Mouse (Mus musculus) lung, postnatal 0 days (tissue): Measurements from ENCODE around the gene Ppp2r3a. TPM values are rescaled to one million over a fixed set of nuclear protein-coding genes. Genes with fewer than 3 reads are reported as not detected.
A peak's percentile ranks its signal among the peaks of the same experiment; 100 is the strongest.

ENCODE experiments used
- ATAC-seq: fragments of 200-750 bp; cut with Nextera tagmentation; 2 replicates; pipeline ENCODE4 v1.8.0; 2017; ENCODE audit warnings: moderate library complexity
- DNase-seq: peaks from one replicate; pipeline ENCODE4 v3.0.0-alpha.2; 2016; ENCODE audit warnings: low spot score
- H3K27ac ChIP-seq: fragments of 300-500 bp; sonication (generic); 2 replicates; pipeline ENCODE4 v1.5.1; 2014; ENCODE audit warnings: antibody characterized with exemption, mild to moderate bottlenecking, low read length, mixed read lengths
- H3K27me3 ChIP-seq: fragments of 300-500 bp; sonication (generic); replicated peaks from 2 replicates; pipeline ENCODE4 v1.6.1; 2014; ENCODE audit warnings: low read length, mixed read lengths; ENCODE audit not compliant: insufficient read depth
- H3K36me3 ChIP-seq: fragments of 300-500 bp; sonication (generic); 2 replicates; pipeline ENCODE4 v1.6.1; 2014; ENCODE audit warnings: low read length, mixed read lengths; ENCODE audit not compliant: insufficient read depth
- H3K4me1 ChIP-seq: fragments of 300-500 bp; sonication (generic); 2 replicates; pipeline ENCODE4 v1.6.1; 2014; ENCODE audit warnings: antibody characterized with exemption, low read depth, low read length, mixed read lengths; ENCODE audit not compliant: insufficient read depth
- H3K4me2 ChIP-seq: fragments of 300-500 bp; sonication (generic); replicated peaks from 2 replicates; pipeline ENCODE4 v1.6.1; 2014; ENCODE audit warnings: low read depth, mild to moderate bottlenecking, low read length, moderate library complexity, mixed read lengths
- H3K4me3 ChIP-seq: fragments of 300-500 bp; sonication (generic); 2 replicates; pipeline ENCODE4 v1.5.1; 2014; ENCODE audit warnings: low read depth, low read length
- H3K9ac ChIP-seq: fragments of 300-500 bp; sonication (generic); replicated peaks from 2 replicates; pipeline ENCODE4 v1.6.1; 2014; ENCODE audit warnings: low read depth, mild to moderate bottlenecking
- H3K9me3 ChIP-seq: fragments of 300-500 bp; sonication (generic); 2 replicates; pipeline ENCODE4 v1.6.1; 2016; ENCODE audit warnings: low read length, mixed read lengths
- CTCF ChIP-seq: IDR thresholded peaks from 2 replicates; pipeline ENCODE4 v1.5.1; 2016; ENCODE audit warnings: antibody characterized with exemption, mild to moderate bottlenecking
- EP300 ChIP-seq: IDR thresholded peaks from 2 replicates; pipeline ENCODE4 v1.6.1; 2016; ENCODE audit warnings: antibody characterized with exemption, mild to moderate bottlenecking, control low read depth
- WGBS: fragments of 180-500 bp; shearing (Covaris S2); extraction: QIAGEN DNeasy Blood & Tissue Kit; methylation state at CpG from one replicate; pipeline ENCODE4 v1.1.7; 2014; 5-methylcytosine and 5-hydroxymethylcytosine counted together
- polyA plus RNA-seq: library from polyadenylated mRNA; unstranded; fragments of >200 nt; fragmentation: Nextera tagmentation; extraction: Ambion mirVana; gene quantifications from 2 replicates; pipeline ENCODE4 v1.2.1, GENCODE M21; 2015

Ppp2r3a gene
- polyA plus RNA-seq, 1 experiment from 2014 or later, result 7.2 TPM

DNA sequence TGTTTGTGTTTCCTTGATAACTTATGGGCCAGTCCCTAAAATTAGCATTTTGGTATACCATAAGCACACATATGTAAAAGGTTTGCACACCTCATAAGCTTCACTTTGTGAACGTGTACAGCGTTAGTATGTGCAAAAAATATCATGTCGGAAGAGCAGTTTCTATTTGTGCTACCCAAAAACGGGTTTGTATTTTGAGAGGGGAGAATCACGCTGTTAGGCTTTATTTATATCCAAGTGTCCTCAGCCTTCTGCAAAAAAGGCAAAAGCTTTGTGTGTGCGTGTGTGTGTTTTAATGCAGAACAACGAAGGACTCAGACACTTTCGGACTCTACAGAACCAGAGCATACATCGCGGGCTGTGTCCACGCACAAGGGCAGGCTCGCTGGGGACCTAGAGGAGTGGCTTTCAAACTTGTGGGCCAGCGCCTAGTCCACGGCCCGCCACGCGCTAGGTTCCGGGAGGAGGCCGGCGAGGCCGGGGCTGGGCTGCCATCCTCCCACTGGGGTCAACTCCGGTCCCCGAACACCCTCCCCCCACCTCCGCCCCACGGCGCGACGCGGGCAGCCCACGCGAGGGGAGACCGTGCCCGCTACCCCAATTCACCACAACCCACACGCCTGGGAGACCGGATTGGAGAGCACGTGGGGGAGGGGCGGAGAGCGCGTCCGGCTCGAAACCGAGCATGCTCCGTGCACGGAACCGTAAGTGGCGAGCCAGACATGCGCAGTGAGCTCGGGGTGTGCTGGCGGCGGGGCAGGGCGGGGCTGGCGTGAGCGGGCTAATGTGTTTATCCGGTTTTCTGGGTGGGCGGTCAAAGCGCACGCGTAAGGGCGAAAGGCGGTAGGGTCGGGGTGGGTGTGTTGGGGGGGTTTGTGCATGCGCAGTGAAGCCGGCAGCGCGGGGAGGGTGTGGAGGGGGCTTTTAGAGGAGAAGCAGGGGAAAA is 178.3 kb downstream of the Ppp2r3a start:
- Histone ChIP-seq H3K9me3 (no peaks in the 10 kb centered on the region), H3K27ac (peak overlapping the region; percentile 100), H3K27me3 (no peaks in the 10 kb centered on the region), H3K36me3 (no peaks in the 10 kb centered on the region), H3K4me2 (peak overlapping the region; percentile 78), H3K9ac (peak overlapping the region; percentile 68), H3K4me1 (peaks cover 3% of the 10 kb centered on the region; the same call in 1 of the 2 replicates), H3K4me3 (peak overlapping the region; percentile 98)
- ATAC-seq (peak; percentile 92), DNase-seq (peak; percentile 99)
- WGBS, result under 1% methylated on average over 55 of the region's 65 CpGs
- TF ChIP-seq EP300, result 0 out of 2 replicates have a peak, but pooled peaks have one; percentile 18
- no peak for TF ChIP-seq CTCF

DNA sequence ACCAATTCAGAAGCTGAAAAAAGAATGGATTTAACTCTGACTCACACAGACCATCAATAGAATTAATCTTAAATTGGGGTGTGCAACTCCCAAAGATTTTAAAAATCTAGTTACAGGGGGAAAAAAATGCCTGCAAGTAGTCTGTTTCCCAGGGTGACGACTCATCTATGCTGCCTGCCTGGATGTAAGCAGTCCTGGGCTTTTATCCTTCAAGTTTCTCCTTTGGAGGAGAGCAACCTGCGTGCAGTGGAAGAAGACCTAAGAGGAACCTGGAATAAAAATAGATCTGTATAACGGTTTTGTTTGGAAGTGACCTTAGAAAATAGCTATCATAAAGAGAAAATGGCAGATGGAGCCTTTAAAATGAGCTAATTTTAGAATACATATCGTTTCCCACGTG is 179.1 kb downstream of the Ppp2r3a start:
- H3K4me3 ChIP-seq, result peak overlapping the region; percentile 98; the same call in 1 of the 2 replicates
- H3K4me2 ChIP-seq, result no peak overlapping the region; the same call in 1 of the 2 replicates
- 0 out of 2 replicates have a peak overlapping the region, but pooled peaks have one; percentile 100 for H3K27ac ChIP-seq
- DNase-seq, result no peak
- H3K36me3 ChIP-seq, result no peaks in the 10 kb centered on the region
- no peak for ATAC-seq
- WGBS, result 33% methylated on average over 5 of the region's 5 CpGs
- H3K9ac ChIP-seq, result 0 out of 2 replicates have a peak overlapping the region, but pooled peaks have one; percentile 68
- no peaks in the 10 kb centered on the region for H3K4me1 ChIP-seq
- H3K9me3 ChIP-seq, result no peaks in the 10 kb centered on the region
- no peak for TF ChIP-seq CTCF
- TF ChIP-seq EP300, result no peak
- no peaks in the 10 kb centered on the region for H3K27me3 ChIP-seq

DNA sequence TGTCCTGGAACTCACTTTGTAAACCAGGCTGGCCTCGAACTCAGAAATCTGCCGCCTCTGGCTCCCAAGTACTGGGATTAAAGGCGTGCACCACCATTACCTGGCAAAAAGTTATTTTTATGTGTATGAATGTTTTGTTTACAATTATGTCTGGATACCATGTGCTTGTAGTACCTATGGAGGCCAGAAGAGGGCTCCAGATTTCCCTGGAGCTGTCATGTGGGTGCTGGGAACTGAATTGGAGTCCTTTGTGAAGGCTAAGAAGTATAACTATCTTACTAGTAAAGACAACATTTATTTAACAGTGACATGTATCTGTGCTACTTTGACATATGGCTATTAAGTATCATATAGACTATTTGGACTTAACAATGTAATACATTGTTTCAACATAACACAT is 181.8 kb downstream of the Ppp2r3a start:
- peak; percentile 34 for TF ChIP-seq CTCF
- TF ChIP-seq EP300, result no peak
- DNase-seq (no peak), ATAC-seq (no peak)
- H3K27ac ChIP-seq, result no peak overlapping the region
- H3K4me1 ChIP-seq, result no peaks in the 10 kb centered on the region
- H3K4me3 ChIP-seq, result no peak overlapping the region
- H3K9me3 ChIP-seq, result no peaks in the 10 kb centered on the region
- no peak overlapping the region for H3K9ac ChIP-seq
- 97% methylated on average over 3 of the region's 3 CpGs for WGBS
- no peaks in the 10 kb centered on the region for H3K27me3 ChIP-seq
- H3K36me3 ChIP-seq, result no peaks in the 10 kb centered on the region
- no peak overlapping the region for H3K4me2 ChIP-seq

DNA sequence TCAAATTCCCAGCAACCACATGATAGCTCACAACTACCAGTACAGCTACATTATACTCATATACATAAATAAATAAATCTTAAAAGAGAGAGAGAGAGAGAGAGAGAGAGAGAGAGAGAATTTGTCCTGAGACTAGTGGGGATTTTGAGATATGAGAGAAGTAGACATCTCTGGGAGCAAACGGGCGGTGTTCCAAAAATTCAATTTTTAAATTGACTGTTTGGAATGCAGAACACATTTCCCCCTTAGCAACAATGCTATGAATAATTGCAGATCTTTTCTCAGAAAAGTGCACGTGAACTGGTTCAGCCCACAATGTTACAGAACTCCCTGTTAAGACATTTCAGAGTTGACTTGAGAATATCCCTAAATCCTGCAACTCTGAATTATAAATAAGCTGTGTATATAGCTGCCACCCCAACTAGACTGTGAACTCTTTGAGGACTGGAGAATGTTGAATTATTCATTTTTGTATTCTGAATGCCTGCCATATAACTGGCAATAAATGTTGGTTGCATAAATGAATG is 186.5 kb downstream of the Ppp2r3a start:
- Histone ChIP-seq H3K4me1 (no peaks in the 10 kb centered on the region), H3K9me3 (no peaks in the 10 kb centered on the region), H3K4me3 (no peak overlapping the region), H3K36me3 (no peaks in the 10 kb centered on the region), H3K27me3 (no peaks in the 10 kb centered on the region), H3K4me2 (no peak overlapping the region), H3K27ac (no peak overlapping the region), H3K9ac (no peak overlapping the region)
- DNase-seq (peak; percentile 49), ATAC-seq (no peak)
- 62% methylated on average over 3 of the region's 3 CpGs for WGBS
- TF ChIP-seq CTCF (no peak), EP300 (no peak)

DNA sequence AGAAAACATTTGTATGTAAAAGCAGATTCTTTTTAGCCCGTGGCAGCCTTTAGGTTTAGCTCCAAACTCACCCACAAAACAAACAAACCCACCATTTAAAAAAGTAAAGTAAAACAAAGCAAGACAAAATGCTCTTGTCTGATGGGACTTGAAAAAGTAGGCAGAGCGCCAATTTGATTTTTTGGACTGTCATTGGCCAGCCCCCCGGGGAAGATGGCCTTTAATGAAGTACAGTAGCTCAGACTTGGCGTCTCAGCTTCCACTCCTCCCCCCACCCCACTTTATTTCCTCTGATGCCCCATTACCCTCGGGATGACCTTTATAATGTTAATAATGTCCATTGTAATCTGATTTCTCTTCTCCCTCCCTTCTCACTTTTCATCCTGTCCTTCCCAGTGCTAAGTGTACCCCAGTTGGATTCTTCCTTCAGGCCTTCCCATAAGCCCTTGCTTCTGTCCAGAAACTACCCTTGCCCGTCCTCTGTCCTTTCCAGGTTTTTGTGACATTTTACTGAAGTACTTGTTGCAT is 189.3 kb downstream of the Ppp2r3a start:
- Histone ChIP-seq H3K4me3 (no peak overlapping the region), H3K27me3 (no peaks in the 10 kb centered on the region), H3K9me3 (no peaks in the 10 kb centered on the region), H3K4me1 (no peaks in the 10 kb centered on the region), H3K4me2 (no peak overlapping the region), H3K36me3 (no peaks in the 10 kb centered on the region), H3K27ac (no peak overlapping the region), H3K9ac (no peak overlapping the region)
- no peak for TF ChIP-seq EP300
- TF ChIP-seq CTCF, result no peak
- WGBS, result 53% methylated on average over 6 of the region's 6 CpGs
- DNase-seq (no peak), ATAC-seq (no peak)

DNA sequence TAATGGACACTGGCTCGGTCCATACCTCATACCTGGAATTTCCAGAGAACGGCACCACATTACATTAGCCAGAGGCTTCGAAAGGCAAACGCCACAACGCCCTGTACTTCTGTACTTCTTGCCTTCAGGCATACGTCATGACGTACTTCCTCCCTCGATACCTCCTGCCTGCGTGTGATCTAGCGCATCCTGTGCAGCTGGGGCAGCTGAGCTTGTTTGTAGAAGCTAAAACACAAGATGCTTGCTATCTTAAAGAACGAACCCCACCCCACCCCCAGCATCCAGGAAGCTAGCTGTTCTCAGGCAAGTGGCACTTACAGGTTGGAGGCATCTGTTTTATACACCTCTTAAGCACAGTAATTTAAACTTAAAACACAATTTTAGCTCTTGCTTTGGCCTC is 190.6 kb downstream of the Ppp2r3a start:
- Histone ChIP-seq H3K4me2 (no peak overlapping the region), H3K36me3 (no peaks in the 10 kb centered on the region), H3K27ac (no peak overlapping the region), H3K4me3 (no peak overlapping the region), H3K9ac (no peak overlapping the region), H3K27me3 (no peaks in the 10 kb centered on the region), H3K9me3 (no peaks in the 10 kb centered on the region), H3K4me1 (no peaks in the 10 kb centered on the region)
- WGBS, result 51% methylated on average over 11 of the region's 11 CpGs
- ATAC-seq (peak; percentile 55), DNase-seq (peak; percentile 45)
- TF ChIP-seq EP300, result no peak
- no peak for TF ChIP-seq CTCF
